Mouse (Mus musculus) heart, adult 11 months (tissue): ENCODE results near the gene Poln.
A peak's percentile ranks its signal among the peaks of the same experiment; 100 is the strongest.

Experiments used
- DNase-seq: peaks from one replicate; pipeline ENCODE4 v3.0.0; 2022

The Poln gene

DNA sequence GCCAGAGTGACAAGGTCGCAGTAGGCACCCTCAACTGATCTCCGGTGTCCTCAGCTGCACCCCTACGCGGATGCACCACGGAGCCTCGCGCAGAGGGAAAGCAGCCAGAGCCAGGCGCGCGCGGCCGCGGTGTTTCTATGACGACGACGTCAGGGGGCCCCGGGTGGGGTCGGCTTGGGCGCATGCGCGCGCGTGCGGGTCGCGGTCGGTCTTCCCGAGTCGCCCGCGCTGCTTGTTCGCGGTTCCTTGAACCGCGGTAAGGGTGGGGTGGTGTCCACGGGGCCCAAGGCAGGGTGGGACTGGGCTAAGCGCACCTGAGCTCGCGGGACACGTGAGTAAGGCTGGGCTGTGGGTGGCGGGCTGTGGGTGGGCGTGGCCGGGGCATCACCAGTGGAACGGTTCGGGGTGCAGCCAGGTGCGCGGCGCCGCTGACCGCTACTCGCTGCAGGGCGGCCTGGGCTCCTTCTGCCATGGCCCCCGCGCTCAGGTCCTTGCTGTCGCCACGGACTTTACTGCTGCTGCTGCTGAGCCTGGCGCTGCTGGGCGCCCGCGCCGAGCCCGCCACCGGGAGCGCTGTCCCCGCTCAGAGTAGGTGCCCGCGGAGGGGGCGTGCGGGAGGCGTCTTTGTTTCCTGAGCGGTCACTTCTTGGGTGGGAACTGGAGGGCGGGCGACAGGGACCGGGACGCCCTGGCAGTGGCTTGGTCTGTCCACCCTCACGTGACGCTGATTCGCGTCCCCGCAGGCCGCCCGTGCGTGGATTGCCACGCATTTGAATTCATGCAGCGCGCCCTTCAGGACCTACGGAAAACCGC is 185.7 kb downstream of the Poln start, which contains the start of gene Gm1673:
Gene Gm1673 (plus strand): TSS at position 125 of the 813 bp plus-strand sequence.
- DNase-seq: peak; percentile 99

GRCm38 (mm10) chr5:33982731-33983259 is 186.5 kb downstream of the Poln start:
- DNase-seq: no peak

- DNase-seq: peak; percentile 29
Measured at GRCm38 (mm10) chr5:33976267-33976666, 193.0 kb downstream of the Poln start.

GRCm38 (mm10) chr5:33974736-33975135 is 194.5 kb downstream of the Poln start:
- DNase-seq: no peak

DNA sequence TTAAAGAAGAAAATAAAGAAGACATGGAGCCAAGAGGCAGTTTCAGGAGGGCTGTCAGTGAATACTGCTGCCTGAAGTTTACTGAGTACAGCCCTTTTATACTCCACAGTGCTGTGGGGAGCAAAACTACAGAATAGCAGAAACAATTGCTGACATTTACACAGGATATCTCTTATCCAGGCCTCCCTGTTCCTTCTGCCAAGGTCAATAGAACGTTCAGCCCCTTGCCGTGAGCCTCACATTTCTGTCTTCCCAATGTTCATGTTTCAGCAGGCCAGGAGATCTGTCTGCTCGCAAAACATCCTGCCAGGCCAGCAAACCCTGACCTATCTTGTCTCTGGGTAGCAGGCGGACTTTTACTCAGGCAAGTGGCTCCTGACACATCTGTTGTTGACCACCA is 209.9 kb downstream of the Poln start:
- DNase-seq: peak; percentile 92
